Mouse (Mus musculus) E14TG2a.4 (cell line): ENCODE results near the gene Cyp2j5.

ENCODE experiments used
- CTCF ChIP-seq: conservative IDR thresholded peaks from 2 replicates; pipeline ENCODE4 v1.5.1; 2014; ENCODE audit warnings: low read length
- NANOG ChIP-seq: IDR thresholded peaks from 2 replicates; pipeline ENCODE4 v1.6.1; 2014; ENCODE audit warnings: borderline replicate concordance, low read length, mixed read lengths

- TF ChIP-seq CTCF (no peak), NANOG (no peak)
Measured at GRCm38 (mm10) chr4:96697511-96698217, 33.7 kb upstream of the Cyp2j5 start.
